Mouse (Mus musculus): Measurements from ENCODE around the gene Pcdh17.
A peak's percentile ranks its signal among the peaks of the same experiment; 100 is the strongest.

Gene Pcdh17

DNA sequence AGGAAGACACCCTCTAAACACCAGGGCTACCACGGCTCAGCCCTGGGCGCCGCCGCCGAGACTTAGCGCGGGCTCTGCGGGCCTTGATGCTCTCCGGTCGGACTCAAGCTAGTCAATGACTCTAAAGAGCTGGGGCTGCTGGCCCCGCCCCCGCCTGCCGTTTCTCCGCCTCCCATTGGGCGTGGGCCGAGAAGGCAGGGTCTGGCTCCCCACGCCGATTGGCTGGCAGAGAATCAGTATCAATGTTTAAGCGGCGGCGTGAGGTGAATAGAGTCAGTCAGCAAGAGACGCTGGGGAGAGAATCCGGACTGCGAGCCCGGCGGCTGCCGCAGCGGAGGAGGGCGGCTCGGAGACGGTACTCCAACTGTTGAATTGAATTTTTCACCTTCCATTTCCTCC lies at the start of gene Pcdh17:
TSS of gene Pcdh17 (plus strand) at position 276 of the 399 bp plus-strand sequence.
- peak; percentile 95 for DNase-seq (ENCODE audit: low spot score)

DNA sequence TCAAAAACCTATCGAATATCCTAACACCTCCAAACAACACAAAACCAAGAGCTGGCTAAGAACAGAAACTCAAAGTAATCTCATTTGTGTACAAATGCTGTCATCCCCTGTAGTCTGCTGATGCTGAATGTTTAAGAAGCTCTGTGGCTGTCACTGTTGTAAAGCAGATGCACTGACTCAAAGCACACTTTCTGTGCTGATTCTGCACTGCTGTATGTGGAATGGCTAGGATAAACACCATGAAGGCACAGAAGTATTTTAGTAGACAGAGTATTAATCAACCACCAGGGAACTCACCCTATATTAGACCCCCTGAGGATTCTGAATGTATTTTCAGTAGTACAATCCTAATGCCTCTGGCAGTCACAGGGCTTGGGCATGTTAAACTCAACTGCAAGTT lies 46.2 kb upstream of the Pcdh17 start:
- no peak for DNase-seq (ENCODE audit: low spot score)

DNA sequence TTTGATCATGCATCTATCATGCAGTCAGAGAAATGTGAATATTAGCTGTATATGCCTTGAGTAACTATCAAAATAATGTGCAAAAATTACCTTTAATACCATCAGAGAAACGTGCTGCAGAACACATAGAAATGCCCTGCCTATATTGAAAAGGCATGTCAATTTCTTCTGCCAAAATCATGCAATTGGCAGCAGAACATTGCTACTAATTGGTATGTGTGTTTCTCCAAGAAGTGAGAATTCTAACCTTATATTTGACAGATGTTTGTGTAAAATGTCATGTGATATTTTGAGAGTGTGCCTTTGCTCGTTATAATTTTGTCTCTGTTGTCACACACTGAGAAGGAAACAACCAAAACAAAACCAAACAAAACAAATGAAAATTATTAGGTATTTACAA lies 18.6 kb upstream of the Pcdh17 start:
- no peak for DNase-seq (ENCODE audit: low spot score)

DNA sequence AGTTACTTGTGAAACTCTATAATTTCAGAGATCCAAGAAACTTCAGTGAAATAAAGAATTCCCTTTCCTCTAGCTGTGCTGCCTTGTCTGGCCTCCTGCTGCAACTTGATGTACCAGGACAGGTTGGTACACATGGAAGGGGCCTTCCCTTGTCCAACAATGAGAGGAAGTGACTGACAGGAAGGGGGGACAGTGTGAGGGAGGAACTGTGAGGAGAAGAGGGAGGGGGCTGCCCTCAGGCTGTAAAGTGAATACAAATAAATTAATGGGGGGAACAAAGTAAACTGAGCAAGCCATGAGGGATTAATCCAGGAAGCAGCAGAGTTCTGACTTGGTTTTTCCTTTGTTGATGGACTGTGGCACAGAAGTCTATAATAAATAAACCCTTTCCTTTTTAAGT lies 16.7 kb upstream of the Pcdh17 start:
- no peak for DNase-seq (ENCODE audit: low spot score)

DNA sequence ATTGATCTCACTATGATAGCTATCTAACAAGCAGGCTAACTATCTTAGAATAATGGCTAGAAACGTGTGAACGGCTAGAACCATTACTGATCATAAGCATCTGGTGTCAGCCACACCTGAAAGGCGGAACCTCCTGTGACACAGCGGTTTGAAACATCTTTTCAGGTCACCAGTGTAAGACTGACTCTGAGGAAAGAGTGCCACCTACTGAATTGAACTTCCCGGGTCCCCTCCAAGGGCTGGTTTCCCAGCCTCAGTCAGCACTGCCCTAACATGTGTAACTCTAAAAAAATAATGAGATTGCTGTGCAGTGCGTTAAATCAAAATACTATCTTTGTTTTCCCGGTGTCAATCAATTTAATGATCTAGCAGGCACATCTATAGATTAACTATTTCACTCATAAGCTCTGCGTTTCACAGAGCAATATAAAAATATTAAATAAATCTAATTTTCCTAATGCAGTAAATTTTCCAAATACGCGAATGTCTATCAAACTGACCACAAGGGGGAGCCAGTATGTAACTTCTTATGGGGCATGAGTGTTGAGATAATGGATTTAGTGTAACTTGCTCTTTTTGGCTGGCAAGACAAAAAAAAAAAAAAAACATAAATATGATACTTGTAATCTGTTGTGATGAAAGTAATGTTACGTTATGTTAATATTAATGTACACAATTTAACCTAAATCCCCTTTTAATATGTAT lies 5.1 kb upstream of the Pcdh17 start:
- DNase-seq (ENCODE audit: low spot score): peak; percentile 68

DNA sequence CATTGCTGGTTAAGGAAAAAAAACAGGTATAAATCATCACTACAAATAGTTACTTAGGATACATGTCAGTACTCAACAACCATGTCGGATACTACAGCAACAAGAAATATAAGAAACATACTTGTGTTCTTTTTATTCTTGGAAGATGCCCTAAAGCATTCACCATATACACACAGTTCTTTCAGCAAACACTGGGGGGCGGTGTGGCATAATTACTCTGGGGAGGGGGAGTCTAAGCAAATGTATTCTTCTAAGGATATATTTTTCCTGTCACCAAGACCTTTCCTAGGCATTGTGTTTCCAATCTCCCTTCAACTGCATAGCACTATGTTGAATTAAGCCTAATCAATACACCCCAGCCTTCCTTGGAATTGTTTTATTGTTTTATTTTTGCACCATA lies 2.5 kb upstream of the Pcdh17 start:
- peak; percentile 32 for DNase-seq (ENCODE audit: low spot score)

DNA sequence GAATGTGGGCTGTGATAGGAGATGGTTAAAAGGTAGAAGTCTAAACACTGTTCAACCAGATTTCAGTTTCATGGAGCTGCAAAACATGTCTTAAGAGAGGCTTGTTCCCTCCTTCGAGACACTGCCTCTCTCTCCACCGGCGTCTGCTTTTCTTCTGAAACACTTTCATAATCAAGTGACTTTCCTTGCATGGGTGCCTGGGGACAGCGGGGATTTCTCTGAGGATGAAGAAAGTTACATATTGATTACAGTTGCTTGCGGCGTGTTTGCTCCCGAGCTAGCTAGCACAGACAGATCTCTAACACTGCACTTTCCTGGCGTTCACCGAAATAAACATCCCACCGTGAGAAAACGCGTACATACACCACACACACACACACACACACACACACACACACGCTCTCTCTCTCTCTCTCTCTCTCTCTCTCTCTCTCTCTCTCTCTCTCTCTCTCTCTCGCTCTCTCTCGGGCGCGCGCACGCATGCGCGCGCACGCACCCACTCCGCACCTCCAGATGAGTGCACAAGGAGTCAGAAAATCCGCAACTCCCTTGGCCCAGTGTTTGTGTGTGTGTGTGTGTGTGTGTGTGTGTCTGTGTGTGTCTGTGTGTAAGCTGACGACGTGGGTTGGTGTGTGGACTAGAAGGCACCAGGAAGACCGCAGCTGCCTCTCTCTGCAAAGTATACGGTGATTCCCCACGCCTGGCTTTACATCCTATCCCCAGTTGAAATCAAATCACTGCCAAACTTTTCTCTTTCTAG lies 655 bp upstream of the Pcdh17 start:
- peak; percentile 32 for DNase-seq (ENCODE audit: low spot score)

DNA sequence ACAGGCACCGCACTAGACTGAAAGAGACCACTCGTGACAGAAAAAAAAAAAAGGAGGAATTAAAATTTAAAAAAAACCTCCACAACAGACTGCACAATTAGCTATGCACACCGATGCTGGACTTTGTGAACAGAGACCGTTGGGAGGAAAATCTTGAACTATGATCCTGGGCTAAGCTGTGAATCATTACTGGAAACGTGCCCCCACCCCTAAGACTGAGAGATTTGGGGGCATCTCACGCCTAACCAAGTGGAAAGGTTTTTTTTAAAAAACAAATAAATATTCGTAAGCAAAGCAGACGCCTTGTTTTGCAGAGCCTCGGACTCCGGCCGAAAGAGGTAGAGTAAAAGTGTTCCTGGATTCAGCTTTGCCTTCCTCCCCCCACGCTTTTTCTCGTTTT lies 398 bp downstream of the Pcdh17 start:
- DNase-seq (ENCODE audit: low spot score): no peak

DNA sequence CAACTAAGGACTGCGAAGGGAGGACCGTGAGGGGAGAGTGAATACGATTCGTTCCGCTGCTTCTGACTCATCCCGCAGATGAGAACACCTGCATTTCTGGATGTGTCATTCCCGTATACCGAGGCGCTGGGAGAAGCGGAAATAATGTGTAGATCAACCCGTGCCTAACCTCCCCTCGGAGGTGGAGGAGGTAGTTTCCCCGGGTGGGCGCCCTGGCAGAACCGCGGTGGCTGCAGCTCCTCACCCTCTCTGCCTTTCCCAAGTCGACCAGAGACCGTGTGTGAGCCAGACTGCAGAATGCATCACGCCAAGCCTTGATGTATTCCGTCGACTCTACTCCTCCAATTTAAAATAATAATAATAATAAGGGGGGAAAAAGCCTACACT lies 906 bp downstream of the Pcdh17 start:
- peak; percentile 56 for DNase-seq (ENCODE audit: low spot score)

DNA sequence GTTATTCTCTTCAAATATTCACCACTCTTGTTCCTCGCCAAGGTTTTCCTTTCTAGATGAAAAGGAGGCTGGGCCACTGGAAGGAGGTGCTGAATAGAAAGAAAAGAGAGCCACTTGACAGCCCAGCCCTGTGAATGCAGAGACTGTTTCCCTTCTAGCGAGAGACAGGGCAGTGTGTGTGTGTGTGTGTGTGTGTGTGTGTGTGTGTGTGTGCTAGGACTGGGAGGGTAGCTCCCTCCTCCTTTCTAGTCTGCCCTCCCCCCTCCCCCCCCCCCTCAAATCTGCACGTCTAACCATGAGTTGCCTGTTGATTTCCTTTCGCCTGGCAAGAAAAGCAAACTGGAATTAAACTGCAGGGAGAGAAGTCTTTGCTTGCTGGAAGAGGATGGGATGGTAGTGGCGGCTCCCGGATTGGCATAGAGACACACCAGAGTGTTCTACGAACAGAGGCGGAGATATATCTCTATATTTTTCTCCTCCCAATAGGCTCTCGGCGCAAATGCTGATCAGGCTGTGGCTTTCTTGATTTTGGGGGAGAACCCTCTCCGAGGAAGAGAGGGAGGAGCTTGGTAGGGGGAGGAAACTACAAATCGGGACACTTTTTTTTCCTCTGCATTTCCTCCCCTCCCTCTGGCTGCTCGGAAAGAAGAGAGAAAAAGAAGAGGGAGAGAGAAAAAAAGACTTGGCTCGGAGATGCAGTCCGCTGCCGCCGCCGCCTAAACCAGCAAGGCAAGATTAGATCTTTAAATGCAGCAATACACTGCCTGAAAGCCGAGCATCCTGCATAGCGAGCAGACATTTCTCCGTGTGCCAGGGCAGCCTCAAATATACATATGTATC lies 1.5 kb downstream of the Pcdh17 start:
- DNase-seq (ENCODE audit: low spot score): peak; percentile 44

DNA sequence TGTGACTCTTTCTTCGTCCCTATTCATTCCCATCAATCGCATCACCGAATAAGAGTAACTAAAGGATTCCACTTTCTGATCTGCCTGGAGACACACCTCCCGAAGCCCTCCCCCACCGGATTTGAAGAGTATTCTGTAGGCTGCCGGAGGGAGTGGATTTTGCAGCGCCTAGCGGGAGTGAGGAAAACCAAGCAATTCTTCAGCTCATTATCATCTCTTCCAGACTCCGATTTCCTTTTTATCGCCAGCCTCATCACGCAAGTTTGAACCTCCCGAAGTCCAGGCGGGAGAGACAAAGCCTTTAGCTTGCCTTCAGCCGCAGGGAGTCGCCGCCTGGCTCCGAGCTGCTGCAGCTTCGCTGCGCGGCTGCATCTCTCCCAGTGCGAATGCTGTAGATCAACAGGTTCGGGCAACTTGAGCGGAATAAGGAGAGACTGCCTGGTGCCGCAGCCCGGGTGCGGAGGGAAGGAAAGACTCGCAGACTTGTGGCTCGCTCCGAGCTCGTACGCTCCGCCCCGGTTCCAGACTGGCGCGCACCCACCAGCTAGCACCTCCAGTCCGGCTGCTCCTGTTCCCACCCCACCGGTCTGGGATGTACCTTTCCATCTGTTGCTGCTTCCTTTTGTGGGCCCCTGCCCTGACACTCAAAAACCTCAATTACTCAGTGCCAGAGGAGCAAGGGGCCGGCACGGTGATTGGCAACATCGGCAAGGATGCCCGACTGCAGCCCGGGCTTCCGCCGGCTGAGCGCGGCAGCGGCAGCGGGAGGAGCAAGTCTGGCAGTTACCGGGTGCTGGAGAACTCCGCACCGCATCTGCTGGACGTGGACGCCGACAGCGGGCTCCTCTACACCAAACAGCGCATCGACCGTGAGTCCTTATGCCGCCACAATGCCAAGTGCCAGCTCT lies 2.4 kb downstream of the Pcdh17 start:
- DNase-seq (ENCODE audit: low spot score): peak; percentile 48

DNA sequence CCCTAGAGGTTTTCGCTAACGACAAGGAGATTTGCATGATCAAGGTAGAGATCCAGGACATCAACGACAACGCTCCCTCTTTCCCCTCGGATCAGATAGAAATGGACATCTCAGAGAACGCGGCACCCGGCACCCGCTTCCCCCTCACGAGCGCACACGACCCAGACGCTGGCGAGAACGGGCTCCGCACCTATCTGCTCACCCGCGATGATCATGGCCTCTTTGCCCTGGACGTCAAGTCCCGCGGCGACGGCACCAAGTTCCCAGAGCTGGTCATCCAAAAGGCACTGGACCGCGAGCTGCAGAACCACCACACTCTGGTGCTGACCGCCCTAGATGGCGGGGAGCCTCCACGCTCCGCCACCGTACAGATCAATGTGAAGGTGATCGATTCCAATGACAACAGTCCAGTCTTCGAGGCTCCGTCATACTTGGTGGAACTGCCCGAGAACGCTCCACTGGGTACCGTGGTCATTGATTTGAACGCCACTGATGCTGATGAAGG lies 3.1 kb downstream of the Pcdh17 start:
- DNase-seq (ENCODE audit: low spot score): no peak

DNA sequence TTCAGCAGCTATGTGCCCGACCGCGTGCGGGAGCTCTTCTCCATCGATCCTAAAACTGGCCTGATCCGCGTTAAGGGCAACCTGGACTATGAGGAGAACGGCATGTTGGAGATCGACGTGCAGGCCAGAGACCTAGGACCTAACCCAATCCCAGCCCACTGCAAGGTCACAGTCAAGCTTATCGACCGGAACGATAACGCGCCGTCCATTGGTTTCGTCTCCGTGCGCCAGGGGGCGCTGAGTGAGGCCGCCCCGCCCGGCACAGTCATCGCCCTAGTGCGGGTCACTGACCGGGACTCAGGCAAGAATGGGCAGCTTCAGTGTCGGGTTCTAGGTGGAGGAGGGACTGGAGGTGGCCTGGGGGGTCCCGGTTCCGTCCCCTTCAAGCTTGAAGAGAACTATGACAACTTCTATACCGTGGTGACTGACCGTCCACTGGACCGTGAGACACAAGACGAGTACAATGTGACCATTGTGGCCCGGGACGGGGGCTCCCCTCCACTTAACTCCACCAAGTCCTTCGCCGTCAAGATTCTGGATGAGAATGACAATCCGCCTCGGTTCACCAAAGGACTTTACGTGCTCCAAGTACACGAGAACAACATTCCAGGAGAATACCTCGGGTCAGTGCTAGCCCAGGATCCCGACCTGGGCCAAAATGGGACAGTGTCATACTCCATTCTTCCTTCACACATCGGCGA lies 3.7 kb downstream of the Pcdh17 start:
- DNase-seq (ENCODE audit: low spot score): peak; percentile 76

DNA sequence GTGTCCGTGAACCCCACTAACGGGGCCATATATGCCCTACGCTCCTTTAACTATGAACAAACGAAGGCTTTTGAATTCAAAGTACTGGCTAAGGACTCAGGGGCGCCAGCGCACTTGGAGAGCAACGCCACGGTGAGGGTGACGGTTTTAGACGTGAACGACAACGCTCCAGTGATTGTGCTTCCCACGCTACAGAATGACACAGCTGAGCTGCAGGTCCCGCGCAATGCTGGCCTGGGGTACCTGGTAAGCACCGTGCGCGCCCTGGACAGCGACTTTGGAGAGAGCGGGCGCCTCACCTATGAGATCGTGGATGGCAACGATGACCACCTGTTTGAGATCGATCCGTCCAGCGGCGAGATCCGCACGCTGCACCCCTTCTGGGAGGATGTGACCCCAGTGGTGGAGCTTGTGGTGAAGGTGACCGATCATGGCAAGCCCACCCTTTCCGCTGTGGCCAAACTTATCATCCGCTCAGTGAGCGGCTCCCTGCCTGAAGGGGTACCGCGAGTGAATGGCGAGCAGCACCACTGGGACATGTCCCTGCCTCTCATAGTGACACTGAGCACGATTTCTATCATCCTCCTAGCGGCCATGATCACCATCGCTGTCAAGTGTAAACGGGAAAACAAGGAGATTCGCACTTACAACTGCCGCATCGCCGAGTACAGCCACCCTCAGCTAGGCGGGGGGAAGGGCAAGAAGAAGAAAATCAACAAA lies 4.5 kb downstream of the Pcdh17 start:
- DNase-seq (ENCODE audit: low spot score): peak; percentile 62

DNA sequence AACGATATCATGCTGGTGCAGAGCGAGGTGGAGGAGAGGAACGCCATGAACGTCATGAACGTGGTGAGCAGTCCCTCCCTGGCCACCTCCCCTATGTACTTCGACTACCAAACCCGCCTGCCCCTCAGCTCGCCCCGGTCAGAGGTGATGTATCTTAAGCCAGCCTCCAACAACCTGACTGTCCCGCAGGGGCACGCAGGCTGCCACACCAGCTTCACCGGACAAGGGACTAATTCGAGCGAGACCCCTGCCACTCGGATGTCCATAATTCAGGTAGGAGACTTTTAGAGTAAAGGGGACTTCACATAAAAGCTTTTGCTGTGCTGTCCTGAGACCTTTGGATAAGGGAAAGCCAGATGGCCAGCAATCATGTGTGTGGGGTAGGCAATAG lies 5.0 kb downstream of the Pcdh17 start:
- DNase-seq (ENCODE audit: low spot score): no peak

DNA sequence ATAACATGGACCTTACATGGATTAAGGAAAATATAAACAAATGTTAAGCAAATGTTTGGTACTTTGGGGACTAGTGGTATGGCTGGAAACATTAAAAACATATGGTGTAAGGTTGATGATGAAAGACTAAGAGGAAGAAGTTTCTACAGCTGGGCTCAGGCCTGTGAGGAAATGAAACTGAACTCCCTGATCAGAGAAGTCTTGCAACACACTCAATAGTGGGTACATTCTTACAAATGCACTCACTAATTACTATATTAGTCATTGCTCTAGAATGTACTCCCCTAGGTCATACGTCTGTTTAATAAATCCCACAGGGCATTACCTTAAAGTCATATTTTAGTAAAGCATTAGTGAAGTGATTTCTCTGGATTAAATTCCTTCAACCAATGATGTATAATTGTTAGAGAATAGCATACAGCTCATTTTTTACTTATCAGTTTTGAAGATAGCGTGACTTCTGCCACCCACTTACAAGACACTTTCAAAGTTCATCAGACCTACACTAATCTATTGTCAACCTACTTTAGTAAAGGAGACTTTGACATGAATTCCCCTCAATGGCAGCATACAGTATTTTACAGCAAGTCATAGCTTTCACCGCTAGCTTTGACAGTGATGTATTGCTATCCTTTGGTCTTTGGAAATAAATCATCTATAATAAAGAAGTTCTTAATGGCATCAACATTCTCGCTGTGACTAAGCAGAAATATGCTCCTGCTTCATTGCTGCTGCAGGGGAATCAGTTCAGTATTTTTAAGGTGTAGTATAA lies 10.9 kb downstream of the Pcdh17 start:
- no peak for DNase-seq (ENCODE audit: low spot score)

DNA sequence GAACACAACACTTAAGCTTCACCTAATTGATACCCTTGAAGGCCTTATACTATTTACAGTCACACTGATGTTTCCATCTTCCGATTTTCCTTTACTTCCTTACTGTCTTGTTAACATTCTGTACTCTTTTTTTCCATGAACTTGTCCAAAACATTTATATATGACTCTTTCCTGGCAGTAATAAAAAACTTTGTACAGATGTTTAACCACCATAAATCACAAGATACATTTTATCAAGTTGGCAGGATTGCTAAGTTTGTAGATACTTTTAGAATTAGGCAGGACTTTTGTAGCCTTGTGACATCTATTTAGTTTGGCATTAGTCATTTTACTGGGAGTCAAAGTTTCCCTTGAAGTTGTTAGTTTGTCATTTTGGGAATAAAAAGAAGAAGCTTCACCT lies 32.1 kb downstream of the Pcdh17 start:
- no peak for DNase-seq (ENCODE audit: low spot score)

DNA sequence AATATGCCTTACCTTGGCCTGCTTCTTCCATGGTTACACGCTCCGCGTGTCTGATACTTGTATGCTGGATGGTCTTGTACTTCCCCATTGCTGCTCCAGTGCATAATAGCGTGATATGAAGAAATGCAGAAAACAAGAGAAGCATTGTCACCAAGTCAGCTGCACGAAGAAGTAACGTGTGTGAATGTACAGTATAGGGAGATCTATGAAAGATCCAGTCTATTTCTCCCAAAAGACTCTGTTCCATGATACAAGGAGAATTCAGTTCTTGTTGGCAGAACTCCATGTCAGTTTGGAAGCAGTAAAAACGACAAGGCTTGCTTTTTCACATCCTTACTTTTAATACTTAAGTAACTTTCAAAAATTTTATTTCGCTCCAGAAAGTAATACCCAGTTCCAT lies 33.0 kb downstream of the Pcdh17 start:
- no peak for DNase-seq (ENCODE audit: low spot score)

DNA sequence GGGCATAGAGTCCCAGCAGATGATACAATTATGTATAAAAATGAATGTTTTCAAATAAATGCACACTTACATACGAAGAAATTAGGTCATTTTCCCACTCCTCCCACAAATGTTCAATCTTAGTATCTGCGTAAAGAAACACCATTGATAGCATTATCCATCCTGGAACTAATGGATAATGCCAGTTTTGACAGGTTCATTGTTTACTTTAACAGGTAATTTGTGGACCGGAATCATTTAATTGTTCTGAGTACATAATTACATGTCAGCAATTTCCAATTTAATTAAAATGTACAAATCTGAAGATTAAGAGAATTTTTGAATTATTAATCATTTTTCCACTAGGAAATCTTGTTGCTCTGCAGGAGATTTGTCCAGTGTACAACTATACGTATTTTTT lies 33.5 kb downstream of the Pcdh17 start:
- no peak for DNase-seq (ENCODE audit: low spot score)

DNA sequence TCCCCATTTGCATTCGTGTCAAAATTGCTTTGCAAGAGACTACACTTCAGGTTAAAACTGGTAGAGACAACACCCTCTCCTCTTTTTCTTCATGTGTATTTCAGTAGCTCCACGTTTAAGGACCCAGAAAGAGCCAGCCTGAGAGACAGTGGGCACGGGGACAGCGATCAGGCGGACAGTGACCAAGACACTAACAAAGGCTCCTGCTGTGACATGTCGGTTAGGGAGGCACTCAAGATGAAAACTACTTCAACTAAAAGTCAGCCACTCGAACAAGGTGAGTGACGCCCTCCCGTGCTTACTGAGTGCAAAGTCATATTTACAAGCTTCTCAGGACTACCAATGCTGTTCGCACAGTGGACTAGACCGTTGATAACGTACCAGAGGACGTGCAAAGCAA lies 34.0 kb downstream of the Pcdh17 start:
- DNase-seq (ENCODE audit: low spot score): peak; percentile 13

Data from embryo, embryonic 10 days (tissue).